Mouse (Mus musculus) liver, adult 2 months (tissue): ENCODE data around the gene Gm1043. TPM values are rescaled to one million over a fixed set of nuclear protein-coding genes. Genes with fewer than 3 reads are reported as not detected.
A peak's percentile ranks its signal among the peaks of the same experiment; 100 is the strongest.

Source experiments
- DNase-seq: peaks from one replicate; pipeline ENCODE4 v3.0.0-alpha.2; 2011; ENCODE audit warnings: low read depth, low spot score; ENCODE audit errors: extremely low read depth
- H3K27ac ChIP-seq: fragments of 200-500 bp; replicated peaks from 2 replicates; pipeline ENCODE4 v1.5.1; 2012; ENCODE audit warnings: low read depth, mild to moderate bottlenecking, control low read depth, inconsistent platforms, low read length; ENCODE audit not compliant: insufficient read depth
- H3K27me3 ChIP-seq: fragments of 200-500 bp; 2 replicates; pipeline ENCODE4 v1.6.1; 2012; ENCODE audit warnings: mild to moderate bottlenecking, moderate library complexity, low read length, inconsistent platforms; ENCODE audit not compliant: control insufficient read depth, insufficient read depth
- H3K36me3 ChIP-seq: fragments of 200-500 bp; 2 replicates; pipeline ENCODE4 v1.6.1; 2012; ENCODE audit warnings: low read length, inconsistent platforms; ENCODE audit not compliant: control insufficient read depth, insufficient read depth
- H3K4me1 ChIP-seq: fragments of 200-500 bp; 2 replicates; pipeline ENCODE4 v1.6.1; 2011; ENCODE audit warnings: low read length; ENCODE audit not compliant: control insufficient read depth, insufficient read depth
- H3K4me3 ChIP-seq: fragments of 200-500 bp; 2 replicates; pipeline ENCODE4 v1.5.1; 2011; ENCODE audit warnings: low read depth, mild to moderate bottlenecking, control low read depth, low read length, moderate library complexity; ENCODE audit not compliant: insufficient read depth
- H3K79me2 ChIP-seq: fragments of 200-500 bp; 2 replicates; pipeline ENCODE4 v1.6.1; 2012; ENCODE audit warnings: inconsistent platforms, mild to moderate bottlenecking, low read length, moderate library complexity; ENCODE audit not compliant: control insufficient read depth, insufficient read depth
- H3K9ac ChIP-seq: fragments of 200-500 bp; 2 replicates; pipeline ENCODE4 v1.6.1; 2012; ENCODE audit warnings: low read depth, mild to moderate bottlenecking, control low read depth, inconsistent platforms, low read length
- CTCF ChIP-seq: fragments of 200-500 bp; IDR thresholded peaks from 2 replicates; pipeline ENCODE4 v1.5.1; 2011; ENCODE audit warnings: low read depth, low read length, control low read depth
- POLR2A ChIP-seq: fragments of 200-500 bp; IDR thresholded peaks from 2 replicates; pipeline ENCODE4 v1.6.1; 2011; ENCODE audit warnings: low read length, control low read depth; ENCODE audit not compliant: insufficient read depth; ENCODE audit errors: extremely low read depth
- whole genome bisulfite sequencing: fragments of 180-500 bp; shearing (Covaris S2); methylation state at CpG from one replicate; pipeline ENCODE4 v1.1.7; 2018; 5-methylcytosine and 5-hydroxymethylcytosine counted together
- polyA plus RNA-seq: library from polyadenylated mRNA; depleted of rRNA; stranded (reverse); fragments of >200 nt; gene quantifications from 2 replicates; pipeline ENCODE4 v1.2.3, GENCODE M21; 2012
- total RNA-seq: library from RNA; depleted of rRNA; stranded (reverse); fragments of >200 nt; gene quantifications from 2 replicates; pipeline ENCODE4 v1.2.3, GENCODE M21; 2014

The Gm1043 gene
- total and polyA plus RNA-seq, 2 experiments = 0.05 TPM; not detected in 1

DNA sequence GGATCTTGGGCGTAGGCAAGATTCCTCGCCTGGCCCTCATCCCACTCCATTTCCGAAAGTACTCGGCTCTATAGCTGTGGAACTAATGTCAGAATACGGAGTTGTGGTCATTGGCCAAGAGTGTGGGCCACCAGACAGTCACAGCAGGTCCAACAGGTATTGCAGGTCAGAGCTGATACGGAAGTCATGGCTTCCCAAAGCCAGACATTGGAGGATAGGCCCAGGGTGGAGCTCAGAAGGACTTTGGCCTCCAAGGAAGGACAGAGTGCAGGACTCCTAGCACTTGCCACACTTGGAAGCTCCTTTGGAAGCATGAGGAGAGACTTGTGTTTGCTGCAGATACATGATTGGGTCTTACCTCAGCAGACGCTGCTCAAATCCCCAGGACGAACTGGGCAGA is 23.6 kb upstream of the Gm1043 start:
- Histone ChIP-seq H3K36me3 (no peaks in the 10 kb centered on the region), H3K27me3 (no peaks in the 10 kb centered on the region), H3K4me1 (no peaks in the 10 kb centered on the region), H3K9ac (no peak overlapping the region), H3K4me3 (no peak overlapping the region), H3K27ac (no peak overlapping the region), H3K79me2 (no peaks in the 10 kb centered on the region)
- no peak for DNase-seq
- TF ChIP-seq POLR2A (no peak), CTCF (no peak)
- WGBS = 81% methylated on average over 8 of the region's 8 CpGs

DNA sequence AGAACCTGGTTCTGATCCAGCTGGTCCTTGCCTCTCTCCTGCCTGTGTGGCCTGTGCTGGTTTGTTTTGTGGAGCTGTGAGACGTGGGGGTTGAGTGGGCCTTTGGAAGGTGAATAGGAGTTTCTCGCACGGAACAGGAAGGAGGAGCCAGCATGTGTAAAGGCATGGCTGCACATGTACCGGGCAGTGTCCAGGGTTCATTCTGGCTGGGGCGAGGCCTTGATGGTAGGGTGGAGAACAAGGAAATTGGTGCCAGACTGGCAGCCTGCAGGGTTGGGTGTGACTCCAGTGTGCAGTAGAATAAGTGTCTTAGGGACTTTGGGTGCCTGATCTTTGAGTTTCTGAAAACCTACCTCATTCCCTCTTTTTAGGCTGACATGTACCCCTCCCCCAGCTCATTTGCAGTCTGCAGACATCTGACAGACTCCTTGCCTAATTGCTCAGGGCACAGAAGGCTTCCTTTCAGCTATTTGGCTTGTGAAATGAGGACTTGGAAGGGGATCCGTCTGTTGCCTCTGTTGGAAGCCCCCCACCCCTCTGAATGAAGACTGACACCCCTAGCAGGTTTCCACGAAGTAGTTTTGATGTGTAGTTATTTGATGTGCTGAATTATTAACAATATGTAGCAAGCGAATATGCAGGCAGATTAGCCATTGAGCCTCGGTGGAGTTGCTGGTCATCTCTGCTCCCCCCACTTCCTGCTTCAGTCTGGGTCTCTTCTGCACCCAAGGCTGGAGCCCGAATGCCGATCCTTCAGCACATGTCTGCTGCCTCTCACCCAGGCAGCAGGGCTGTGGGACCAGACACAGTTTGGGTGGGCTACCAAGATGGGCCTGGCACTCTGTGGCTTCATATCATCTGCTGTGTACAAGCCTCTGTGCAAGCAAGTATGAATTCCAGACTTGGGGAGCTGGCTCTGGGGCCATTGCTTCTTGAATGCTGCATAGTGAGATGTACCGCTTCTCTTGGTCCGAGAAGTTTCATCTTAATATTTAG is 20.4 kb upstream of the Gm1043 start:
- Histone ChIP-seq H3K36me3 (no peaks in the 10 kb centered on the region), H3K27ac (no peak overlapping the region), H3K4me1 (no peaks in the 10 kb centered on the region), H3K27me3 (no peaks in the 10 kb centered on the region), H3K4me3 (no peak overlapping the region), H3K79me2 (no peaks in the 10 kb centered on the region), H3K9ac (no peak overlapping the region)
- 74% methylated on average over 13 of the region's 13 CpGs for WGBS
- no peak for DNase-seq
- TF ChIP-seq POLR2A (no peak), CTCF (no peak)

DNA sequence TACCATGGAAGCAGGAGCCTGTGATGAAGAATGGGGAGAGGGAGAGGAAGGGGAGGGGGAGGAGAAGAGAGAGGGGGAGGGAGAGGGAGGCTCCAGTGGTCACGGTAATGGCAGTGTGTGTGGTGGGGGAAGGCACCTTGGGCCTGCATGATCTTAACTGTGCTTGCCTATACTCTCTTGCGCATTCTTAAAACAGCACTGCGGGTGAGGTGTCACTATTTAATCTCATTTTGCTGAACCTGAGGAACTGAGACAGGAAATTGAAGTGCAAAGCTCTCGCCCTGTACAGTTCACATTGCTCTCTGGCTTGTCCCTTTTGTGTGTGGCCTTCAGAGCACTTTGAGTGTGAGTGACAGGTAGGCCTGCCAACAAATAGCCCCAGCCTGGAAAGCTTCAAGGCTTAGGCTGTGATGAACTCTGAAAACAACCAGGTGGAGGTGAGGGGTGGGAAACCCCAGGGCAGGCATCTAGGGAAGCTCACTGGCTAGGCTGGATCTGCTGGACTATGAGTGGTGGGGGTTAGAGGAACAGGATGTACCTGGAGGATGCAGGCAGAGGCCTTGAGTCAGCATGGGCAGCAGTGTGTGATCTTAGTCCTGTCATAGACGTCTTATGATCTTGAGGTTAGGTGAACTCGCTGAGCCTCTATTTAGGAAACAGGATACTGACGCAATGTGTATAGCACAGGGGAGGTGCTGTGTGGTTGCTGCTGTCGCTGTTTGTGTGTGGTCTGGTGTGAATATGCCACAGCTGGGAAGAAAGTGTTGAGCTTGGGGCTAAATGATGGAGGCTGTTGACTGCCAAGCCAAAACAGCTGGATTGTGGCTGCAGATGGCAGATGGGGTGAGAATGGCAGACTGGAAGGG is 18.2 kb upstream of the Gm1043 start:
- TF ChIP-seq POLR2A = no peak
- no peak for TF ChIP-seq CTCF
- Histone ChIP-seq H3K79me2 (no peaks in the 10 kb centered on the region), H3K9ac (no peak overlapping the region), H3K27me3 (no peaks in the 10 kb centered on the region), H3K27ac (no peak overlapping the region), H3K4me3 (no peak overlapping the region), H3K4me1 (no peaks in the 10 kb centered on the region), H3K36me3 (no peaks in the 10 kb centered on the region)
- WGBS = 63% methylated on average over 8 of the region's 8 CpGs
- DNase-seq = peak; percentile 6

DNA sequence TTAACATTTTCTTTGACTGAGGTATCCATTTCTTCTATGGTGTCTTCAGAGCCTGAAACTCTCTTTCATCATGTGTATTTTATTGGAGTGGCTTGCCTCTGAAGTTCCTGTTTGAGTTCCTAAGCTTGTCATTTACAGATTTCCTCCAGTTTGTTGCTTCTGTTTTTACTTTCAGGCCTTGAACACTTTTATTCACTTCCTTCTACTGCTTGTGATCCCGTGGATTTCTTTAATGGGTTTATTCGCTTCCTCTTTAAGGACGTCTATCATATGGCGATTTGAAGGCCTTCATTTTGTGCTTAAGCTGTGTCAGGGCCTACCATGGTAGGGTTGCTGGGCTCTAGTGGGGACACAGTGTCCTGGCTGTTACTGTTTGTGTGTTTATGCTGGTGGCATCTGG is 11.5 kb upstream of the Gm1043 start:
- 84% methylated on average over 4 of the region's 4 CpGs for WGBS
- Histone ChIP-seq H3K4me3 (no peak overlapping the region), H3K9ac (no peak overlapping the region), H3K79me2 (no peaks in the 10 kb centered on the region), H3K4me1 (no peaks in the 10 kb centered on the region), H3K27me3 (no peaks in the 10 kb centered on the region), H3K27ac (no peak overlapping the region), H3K36me3 (no peaks in the 10 kb centered on the region)
- TF ChIP-seq CTCF (no peak), POLR2A (no peak)
- DNase-seq = no peak

DNA sequence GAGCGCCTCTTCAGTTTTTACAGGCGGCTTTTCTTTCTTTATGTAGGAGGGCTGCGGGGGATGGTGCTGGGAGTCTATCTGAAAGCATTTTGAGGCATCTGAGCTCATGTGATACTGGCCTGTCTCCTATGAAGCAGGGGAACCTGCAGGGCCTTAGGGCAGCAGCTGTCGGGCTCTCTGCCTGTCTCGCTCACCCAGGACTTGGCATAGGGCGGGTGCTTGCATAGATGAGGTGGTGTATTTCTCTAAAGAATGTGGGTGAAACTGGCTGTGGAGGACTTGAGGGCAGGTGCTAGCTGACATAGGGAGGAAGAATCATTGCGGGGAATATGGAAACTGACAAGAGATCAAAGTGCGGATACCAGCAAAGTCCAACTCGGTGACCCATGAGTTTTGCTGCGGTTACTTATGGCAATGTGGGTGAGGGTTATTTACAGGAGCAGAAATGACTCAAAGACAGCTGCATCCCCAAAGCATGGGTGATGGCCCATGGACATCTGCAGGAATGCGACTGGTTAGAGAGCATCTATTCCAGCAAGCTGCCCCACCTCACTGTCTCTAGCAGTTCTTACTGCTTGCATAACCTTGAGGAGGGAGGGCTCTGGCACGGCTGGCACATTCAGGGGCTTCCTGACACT is 8.4 kb upstream of the Gm1043 start:
- H3K79me2 ChIP-seq = no peaks in the 10 kb centered on the region
- no peak for TF ChIP-seq CTCF
- no peak for TF ChIP-seq POLR2A
- H3K36me3 ChIP-seq = no peaks in the 10 kb centered on the region
- no peak overlapping the region for H3K4me3 ChIP-seq
- no peak overlapping the region for H3K9ac ChIP-seq
- H3K4me1 ChIP-seq = no peaks in the 10 kb centered on the region
- WGBS = 57% methylated on average over 12 of the region's 12 CpGs
- H3K27me3 ChIP-seq = no peaks in the 10 kb centered on the region
- no peak overlapping the region for H3K27ac ChIP-seq
- DNase-seq = no peak

DNA sequence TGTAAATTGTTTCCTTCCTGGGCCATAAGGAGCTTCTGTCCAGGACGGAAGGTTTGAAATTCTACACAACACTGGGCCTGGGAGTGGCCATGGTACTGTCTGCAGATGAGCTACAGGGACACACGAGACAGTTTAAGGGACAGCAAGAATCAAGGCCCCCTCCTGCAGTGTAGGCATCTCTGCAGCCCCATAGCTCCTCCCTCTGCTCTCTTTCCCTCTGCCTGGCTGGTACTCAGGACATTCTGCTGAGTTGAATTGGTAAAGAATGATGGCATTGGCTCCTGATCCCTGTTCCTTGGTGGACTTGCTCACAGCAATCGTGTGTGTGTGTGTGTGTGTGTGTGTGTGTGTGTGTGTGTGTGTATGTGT is 7.9 kb upstream of the Gm1043 start:
- Histone ChIP-seq H3K79me2 (no peaks in the 10 kb centered on the region), H3K4me1 (no peaks in the 10 kb centered on the region), H3K27ac (no peak overlapping the region), H3K27me3 (no peaks in the 10 kb centered on the region), H3K9ac (no peak overlapping the region), H3K36me3 (no peaks in the 10 kb centered on the region), H3K4me3 (no peak overlapping the region)
- 52% methylated on average over 3 of the region's 3 CpGs for WGBS
- DNase-seq = no peak
- TF ChIP-seq CTCF (no peak), POLR2A (no peak)
